Mouse (Mus musculus) brown adipose tissue, adult 24 weeks (tissue): Measurements from ENCODE around the gene Rangap1. TPM values are rescaled to one million over a fixed set of nuclear protein-coding genes. Genes with fewer than 3 reads are reported as not detected.
A peak's percentile ranks its signal among the peaks of the same experiment; 100 is the strongest.

Experiments used
- H3K27ac ChIP-seq: fragments of 200-500 bp; replicated peaks from 2 replicates; pipeline ENCODE4 v1.5.1; 2012; ENCODE audit warnings: low read depth, mild to moderate bottlenecking, low read length
- H3K4me1 ChIP-seq: fragments of 200-500 bp; 2 replicates; pipeline ENCODE4 v1.6.1; 2012; ENCODE audit warnings: low read length, mixed read lengths; ENCODE audit not compliant: control insufficient read depth, insufficient read depth, insufficient read length
- H3K4me3 ChIP-seq: fragments of 200-500 bp; 2 replicates; pipeline ENCODE4 v1.5.1; 2012; ENCODE audit warnings: low read depth, mild to moderate bottlenecking, low read length, moderate library complexity; ENCODE audit not compliant: insufficient read depth
- polyA plus RNA-seq: library from polyadenylated mRNA; stranded (reverse); fragments of >200 nt; gene quantifications from 2 replicates; pipeline ENCODE4 v1.2.4, GENCODE M21; 2012; ENCODE audit not compliant: missing spikeins, insufficient read depth, insufficient read length

Gene Rangap1
- polyA plus RNA-seq = 15.0 and 18.8 TPM in 2 replicates

DNA sequence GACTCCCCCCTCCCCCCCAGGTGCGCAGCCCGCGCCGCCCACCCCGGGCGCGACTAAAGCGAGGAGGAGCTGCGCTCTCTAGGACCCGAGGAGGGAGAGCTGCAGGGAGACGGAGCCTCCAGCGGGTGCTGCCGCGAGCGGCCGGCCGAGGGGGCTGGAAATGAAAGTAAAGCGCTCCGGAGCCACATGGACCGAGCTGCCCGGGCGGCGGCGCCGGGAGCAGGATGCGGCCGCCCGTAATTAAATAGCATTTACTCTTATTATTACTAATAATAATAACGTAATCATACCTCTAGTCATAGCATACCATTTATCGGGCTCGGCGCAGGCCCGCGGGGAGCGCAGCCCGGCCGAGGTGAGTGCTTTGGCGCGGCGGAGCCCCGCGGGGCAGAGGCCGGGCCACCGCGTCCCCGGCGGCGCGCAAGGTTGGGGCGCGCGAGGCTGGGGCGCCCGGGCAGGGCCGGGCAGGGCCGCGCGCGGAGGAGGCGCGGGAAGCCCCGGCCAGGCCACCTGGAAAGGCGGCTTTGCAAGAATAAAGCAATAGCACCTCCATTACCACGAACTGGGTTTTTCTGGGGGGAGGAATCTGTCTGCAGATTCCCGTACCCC lies at the start of gene Rangap1, which contains the start of gene Zc3h7b:
TSS of gene Rangap1 (minus strand) at position 539 of the 609 bp plus-strand sequence.
TSS of gene Zc3h7b (plus strand) at position 66 of the 609 bp plus-strand sequence.
- Histone ChIP-seq H3K4me1 (peaks cover 7% of the 10 kb centered on the region; the same call in 1 of the 2 replicates), H3K27ac (peak within 1 kb of the TSS; percentile 20), H3K4me3 (peak within 1 kb of the TSS; percentile 92)

DNA sequence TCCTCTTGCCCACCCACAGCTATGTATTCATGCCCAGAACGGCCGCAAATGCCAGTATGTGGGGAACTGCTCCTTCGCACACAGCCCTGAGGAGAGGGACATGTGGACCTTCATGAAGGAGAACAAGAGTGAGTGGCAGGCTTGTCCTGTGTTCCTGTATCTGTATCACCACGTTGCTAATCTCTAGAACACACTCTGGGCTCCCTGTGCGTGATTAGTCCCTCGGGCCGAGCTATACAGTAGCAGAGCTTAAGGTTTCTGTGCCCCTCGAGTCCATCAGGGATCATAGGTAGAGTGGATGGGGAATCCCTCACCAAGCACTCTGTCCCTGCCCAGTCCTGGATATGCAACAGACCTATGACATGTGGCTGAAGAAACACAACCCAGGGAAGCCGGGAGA lies 47.1 kb upstream of the Rangap1 start:
- Histone ChIP-seq H3K4me1 (0 out of 2 replicates have a peak, but pooled peaks cover 4% of the 10 kb centered on the region), H3K4me3 (no peak overlapping the region), H3K27ac (no peak overlapping the region)

DNA sequence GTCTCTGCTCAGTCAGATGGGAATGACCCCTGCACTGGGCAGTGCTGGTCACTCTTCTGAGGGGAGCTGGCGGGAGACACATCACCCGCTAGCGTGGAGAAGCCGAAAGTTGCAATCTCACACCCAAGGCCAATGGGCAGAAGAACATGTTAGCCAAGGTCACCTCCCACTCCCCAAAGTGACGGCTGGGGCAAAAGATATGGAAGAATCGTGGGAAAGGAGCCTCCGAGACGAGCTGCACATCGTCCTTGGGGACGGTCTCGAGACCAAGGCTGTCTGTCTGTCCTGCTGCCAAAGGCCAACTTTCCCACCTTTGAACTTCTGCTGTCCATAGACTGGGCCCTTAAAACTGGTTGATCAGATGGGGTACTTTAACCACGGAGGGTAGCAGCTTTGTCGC lies 42.2 kb upstream of the Rangap1 start:
- H3K4me3 ChIP-seq = no peak overlapping the region
- H3K27ac ChIP-seq = no peak overlapping the region
- no peaks in the 10 kb centered on the region for H3K4me1 ChIP-seq

DNA sequence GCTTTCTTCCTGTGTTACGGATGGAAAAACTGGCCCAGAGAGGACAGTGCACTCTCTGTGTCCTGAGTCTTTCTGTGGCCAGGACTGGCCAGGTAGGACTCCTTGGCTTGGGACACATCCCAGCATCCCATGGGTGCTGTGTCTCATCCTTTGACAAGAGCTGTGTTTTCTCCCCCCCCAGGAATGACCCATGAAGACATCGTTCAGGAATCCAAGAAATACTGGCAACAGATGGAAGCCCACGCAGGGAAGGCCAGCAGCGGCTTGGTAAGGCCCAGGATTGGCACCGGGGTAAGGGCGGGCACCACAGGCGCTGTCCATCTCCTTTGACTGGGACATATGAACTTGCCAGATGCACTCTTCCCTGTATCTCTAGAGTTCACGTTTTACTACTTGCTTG lies 40.4 kb upstream of the Rangap1 start:
- no peak overlapping the region for H3K4me3 ChIP-seq
- H3K4me1 ChIP-seq = peaks cover 8% of the 10 kb centered on the region; the same call in 1 of the 2 replicates
- H3K27ac ChIP-seq = no peak overlapping the region

DNA sequence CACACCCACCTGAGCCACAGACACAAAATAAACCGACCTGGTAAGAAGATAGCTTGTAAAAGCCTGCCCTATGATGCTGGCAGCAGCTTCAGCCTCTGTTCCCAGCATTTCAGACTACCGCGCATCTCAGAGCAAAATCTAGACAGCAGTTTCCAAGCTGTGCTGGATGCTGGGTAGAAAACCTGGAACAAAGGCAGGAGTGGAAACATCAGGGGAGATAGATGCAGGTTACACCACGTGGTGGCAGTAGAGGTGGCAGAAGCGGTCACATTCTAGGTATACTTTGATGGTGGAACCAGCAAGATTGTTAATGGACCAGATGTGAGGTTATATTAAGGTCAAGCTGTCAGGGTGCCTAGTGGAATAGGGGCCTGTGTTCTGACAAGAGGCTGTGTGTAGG lies 39.4 kb upstream of the Rangap1 start:
- H3K4me3 ChIP-seq = no peak overlapping the region
- H3K4me1 ChIP-seq = peaks cover 8% of the 10 kb centered on the region; the same call in 1 of the 2 replicates
- H3K27ac ChIP-seq = no peak overlapping the region

DNA sequence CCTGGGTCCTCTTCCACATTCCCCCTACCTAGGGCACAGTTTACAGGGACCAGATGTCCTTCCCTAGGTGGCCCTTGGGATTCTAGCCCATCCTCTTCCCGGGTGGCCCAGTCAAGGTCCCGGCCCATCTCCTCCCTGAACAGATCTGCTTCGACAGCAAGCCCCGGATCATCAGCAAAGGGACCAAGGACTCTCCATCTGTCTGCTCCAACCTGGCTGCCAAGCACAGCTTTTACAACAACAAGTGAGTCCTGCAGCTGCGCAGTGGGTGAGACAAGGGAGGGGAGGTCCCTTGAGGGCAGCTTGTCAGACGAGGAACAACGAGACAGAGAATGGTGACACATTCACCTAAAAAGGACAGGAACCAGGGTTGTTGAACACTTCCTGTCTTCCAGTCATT lies 36.5 kb upstream of the Rangap1 start:
- H3K4me3 ChIP-seq = no peak overlapping the region
- H3K27ac ChIP-seq = no peak overlapping the region
- peaks cover 8% of the 10 kb centered on the region; the same call in 1 of the 2 replicates for H3K4me1 ChIP-seq

DNA sequence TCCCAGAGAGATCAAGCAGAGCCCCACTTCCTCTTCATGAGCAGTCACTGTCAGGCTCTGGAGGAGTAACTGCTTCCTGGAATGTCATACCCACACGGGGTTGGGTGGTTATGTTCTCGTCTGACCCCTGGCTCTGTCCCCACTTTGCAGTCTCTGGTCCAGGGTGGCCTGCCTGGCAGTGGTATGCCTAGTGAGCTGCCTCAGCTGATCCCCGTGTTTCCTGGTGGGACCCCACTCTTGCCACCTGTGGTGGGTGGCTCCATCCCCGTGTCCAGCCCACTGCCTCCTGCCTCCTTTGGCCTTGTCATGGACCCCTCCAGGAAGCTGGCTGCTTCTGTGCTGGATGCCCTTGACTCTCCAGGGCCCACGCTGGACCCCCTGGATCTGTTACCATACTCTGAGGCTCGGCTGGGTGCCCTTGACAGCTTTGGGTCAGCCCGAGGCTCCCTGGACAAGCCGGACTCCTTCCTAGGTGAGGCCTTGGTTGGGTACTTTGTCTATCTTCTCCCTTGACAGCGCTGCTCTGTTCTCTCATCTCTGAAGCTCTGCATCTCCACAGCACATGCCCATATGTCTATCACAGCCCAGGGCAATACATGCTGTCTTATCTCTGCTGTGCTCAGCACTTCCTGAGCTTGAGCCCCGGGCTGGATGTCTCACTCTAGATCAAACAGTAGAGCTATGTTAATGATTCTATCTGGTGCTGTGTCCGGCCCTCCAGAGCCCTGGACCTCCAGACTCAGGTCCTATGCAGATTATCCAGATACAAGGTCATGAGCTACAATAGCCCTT lies 31.5 kb upstream of the Rangap1 start:
- no peak overlapping the region for H3K4me3 ChIP-seq

DNA sequence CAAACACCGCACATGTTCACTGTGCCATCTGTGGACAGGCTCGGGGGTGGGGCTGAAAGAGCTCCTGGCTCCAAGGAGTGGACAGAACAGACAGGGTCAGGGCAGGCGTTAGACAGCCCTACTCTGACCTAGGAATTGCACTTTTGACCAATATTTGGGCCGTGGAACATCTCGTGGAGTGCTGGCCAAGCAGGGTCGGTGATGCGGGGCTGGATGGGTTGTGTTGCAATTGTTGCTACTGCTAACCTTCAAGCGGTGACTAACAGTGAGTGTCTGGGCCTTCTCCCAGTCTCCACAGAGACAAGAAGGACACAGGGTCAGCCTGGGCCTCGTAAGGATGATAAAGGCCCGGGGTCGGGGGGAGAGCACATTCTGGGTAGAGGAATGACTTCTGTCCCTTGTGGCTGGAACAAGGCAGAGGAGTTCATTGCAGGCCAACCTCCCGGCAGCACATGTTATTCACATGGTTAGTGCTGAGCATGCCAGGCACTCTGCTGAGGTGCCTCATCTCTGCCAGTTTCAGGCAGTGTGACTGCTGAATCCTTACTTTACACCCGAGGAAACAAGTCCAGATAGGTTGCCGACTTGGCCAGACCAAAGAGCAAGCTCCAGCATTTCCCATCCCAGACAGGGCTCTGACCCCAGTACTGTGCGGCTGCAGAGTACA lies 29.3 kb upstream of the Rangap1 start:
- H3K27ac ChIP-seq = peak overlapping the region; percentile 6
- no peak overlapping the region for H3K4me3 ChIP-seq
- H3K4me1 ChIP-seq = 0 out of 2 replicates have a peak, but pooled peaks cover 3% of the 10 kb centered on the region

More for the DNA sequence above, 31.5 kb upstream of the Rangap1 start:
- peaks cover 9% of the 10 kb centered on the region; the same call in 1 of the 2 replicates for H3K4me1 ChIP-seq
- H3K27ac ChIP-seq = no peak overlapping the region

DNA sequence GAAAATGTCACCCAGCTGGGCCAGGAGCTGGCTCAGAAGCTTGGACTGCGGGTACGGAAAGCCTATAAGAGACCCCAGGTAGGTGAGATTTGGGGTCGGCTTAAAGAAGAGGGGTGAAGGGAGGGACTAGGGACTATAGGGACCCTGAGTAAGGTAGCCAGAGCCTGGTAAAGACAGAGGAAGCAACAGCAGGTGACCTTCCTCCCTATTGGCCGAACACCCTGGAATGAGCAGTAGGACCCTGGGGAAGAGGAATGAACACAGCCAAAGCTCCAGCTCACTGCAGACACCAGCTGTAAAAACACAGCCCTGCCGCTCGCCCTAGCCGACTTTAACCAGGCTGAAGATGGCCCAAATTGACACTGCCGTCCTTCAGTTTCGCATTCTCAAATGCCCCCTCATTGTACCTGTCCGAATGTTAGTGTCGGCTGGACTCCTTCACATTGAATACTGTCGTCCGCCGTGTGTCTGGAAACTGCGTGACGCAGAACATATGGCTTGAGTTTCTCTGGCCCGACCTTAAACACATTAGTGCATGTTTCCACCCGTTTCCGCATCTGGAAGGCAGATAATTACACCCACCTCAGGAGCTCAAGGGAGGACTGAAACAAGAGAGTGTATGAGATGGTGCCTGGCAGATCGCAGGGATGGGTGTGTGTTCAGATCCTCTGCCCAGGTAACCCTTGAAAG lies 27.2 kb upstream of the Rangap1 start:
- 0 out of 2 replicates have a peak, but pooled peaks cover 3% of the 10 kb centered on the region for H3K4me1 ChIP-seq
- H3K4me3 ChIP-seq = no peak overlapping the region
- H3K27ac ChIP-seq = peak overlapping the region; percentile 79

DNA sequence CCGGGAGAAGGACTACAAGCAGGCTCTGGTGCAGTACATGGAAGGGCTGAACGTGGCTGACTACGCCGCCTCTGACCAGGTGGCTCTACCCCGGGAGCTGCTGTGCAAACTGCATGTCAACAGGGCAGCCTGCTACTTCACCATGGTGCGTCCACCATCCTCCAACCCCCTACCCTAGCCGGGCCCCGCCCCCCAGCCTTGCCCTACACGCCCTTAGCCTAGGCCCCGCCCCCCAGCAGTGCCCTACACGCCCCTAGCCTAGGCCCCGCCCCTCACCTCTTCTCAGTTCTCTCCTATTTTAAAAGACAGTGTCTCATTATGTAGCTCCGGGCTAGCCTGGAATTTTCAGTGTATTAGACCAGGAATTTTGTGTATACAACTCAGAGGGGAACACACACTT lies 23.7 kb upstream of the Rangap1 start:
- Histone ChIP-seq H3K4me1 (0 out of 2 replicates have a peak, but pooled peaks cover 3% of the 10 kb centered on the region), H3K4me3 (no peak overlapping the region), H3K27ac (no peak overlapping the region)

DNA sequence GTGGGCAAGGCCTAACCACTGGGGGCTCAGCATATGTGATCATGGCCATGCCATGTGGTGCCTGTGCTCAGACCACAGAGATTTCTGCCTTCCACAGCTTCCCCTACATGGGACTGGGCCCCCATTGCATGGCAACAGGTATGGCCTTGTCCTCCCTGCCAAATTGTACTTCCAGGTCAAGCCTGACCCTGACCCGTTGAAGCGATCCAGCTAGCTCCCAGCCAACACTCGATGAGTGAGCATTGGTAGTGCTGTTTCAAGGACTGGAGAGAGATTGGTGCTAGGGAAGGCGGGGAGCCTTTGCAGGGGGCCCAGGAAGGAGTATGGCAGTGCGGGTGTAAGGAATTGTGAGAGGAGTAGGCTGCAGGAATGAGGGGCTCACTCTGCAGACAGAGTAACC lies 21.1 kb upstream of the Rangap1 start:
- no peaks in the 10 kb centered on the region for H3K4me1 ChIP-seq
- no peak overlapping the region for H3K27ac ChIP-seq
- H3K4me3 ChIP-seq = no peak overlapping the region

DNA sequence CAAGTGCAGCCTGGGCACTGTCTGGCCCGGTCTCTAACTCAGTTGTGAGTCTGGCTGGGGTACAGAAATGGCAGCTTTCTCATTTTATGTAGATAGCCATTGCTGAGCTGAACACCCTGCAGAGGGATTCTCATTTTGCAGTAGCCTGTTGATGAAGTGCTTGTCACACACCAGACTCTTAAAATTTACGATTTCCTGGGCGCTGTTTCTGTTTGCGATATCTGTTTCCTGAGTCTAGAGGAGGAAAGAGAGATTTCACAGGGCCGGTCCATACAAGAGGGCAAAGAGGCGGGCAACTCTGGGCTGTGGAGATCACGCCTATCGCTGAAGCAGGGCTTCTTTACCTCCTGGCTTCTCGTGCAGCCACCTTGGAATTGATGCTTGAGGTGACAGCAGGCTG lies 20.3 kb upstream of the Rangap1 start:
- H3K27ac ChIP-seq = no peak overlapping the region
- H3K4me1 ChIP-seq = no peaks in the 10 kb centered on the region
- H3K4me3 ChIP-seq = no peak overlapping the region

DNA sequence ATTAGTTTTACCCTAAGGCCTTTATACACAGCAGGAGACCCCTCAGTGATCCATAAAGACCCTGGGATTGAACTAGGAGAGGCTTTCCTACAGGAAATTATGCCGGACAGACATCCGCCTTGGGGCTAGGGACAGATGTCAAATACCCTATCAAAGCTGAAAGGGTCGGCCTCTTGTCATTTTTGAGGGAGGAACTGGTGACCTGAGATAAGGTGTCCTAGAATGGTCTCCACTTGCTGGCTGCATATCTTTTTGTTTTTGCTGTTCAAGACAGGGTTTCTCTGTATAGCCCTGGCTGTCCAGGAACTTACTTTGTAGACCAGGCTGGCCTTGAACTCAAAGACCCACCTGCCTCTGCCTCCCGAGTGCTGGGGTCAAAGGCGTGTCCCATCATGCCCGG lies 19.2 kb upstream of the Rangap1 start:
- no peak overlapping the region for H3K4me3 ChIP-seq
- H3K4me1 ChIP-seq = no peaks in the 10 kb centered on the region
- H3K27ac ChIP-seq = no peak overlapping the region

DNA sequence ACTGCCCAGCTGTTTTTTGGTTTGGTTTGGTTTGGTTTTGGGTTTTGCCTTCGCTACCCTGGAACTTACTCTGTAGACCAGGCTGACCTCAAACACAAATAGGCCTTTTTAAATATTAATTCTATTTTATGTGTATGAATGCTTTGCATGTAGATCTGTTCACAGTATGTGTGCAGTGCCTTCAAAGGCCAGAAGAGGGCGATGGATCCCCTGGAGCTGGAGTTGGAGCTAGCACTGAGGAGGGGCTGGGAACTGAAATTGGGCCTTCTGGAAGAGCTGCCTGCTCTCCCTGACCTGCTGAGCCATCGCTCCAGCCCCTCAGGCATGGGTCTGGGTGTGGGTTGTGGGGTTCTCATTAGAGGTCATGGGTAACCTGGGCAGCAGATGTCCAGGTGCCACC lies 16.6 kb upstream of the Rangap1 start:
- Histone ChIP-seq H3K27ac (no peak overlapping the region), H3K4me1 (peaks cover 4% of the 10 kb centered on the region; the same call in 1 of the 2 replicates), H3K4me3 (no peak overlapping the region)

DNA sequence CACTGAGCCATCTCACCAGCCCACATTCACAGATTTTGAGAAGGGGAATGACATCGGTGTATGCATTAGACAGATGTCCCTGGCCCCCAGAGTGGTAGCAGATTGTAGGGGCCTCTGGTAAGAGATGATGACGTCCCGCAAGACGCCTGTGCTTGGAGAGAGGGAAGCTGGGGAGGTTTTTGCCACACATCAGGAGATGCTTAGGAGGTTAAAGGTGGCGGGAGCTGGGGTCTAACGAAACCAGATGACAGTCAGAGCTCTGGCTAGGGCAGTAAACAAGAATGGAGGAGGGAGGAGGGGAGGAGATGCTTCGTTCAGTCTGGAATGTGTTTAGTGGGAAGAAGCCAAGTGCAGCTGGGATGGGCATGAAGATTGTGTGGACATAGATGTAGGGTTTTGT lies 16.1 kb upstream of the Rangap1 start:
- Histone ChIP-seq H3K4me3 (no peak overlapping the region), H3K27ac (no peak overlapping the region), H3K4me1 (peaks cover 4% of the 10 kb centered on the region; the same call in 1 of the 2 replicates)
